Mouse (Mus musculus): ENCODE results near the gene Smagp. TPM values are rescaled to one million over a fixed set of nuclear protein-coding genes. Genes with fewer than 3 reads are reported as not detected.

The Smagp gene
- polyA plus RNA-seq, 1 experiment from 2014 or later, result 3.7 TPM

GRCm38 (mm10) chr15:100655201-100655600 lies 18.5 kb upstream of the Smagp start:
- ATAC-seq (replicated peaks; ENCODE audit: low FRiP score), result no peak

GRCm38 (mm10) chr15:100654271-100654670 lies 17.5 kb upstream of the Smagp start:
- WGBS, result 83% methylated on average over 1 of the region's 1 CpGs
- Histone ChIP-seq H3K27me3 (ENCODE audit: control insufficient read depth, insufficient read depth, low read length) (no peaks in the 10 kb centered on the region), H3K4me3 (ENCODE audit: low read depth, low read length) (no peak overlapping the region), H3K4me1 (replicated peaks; ENCODE audit: control insufficient read depth, insufficient read depth, low read length) (no peaks in the 10 kb centered on the region), H3K27ac (ENCODE audit: low read depth, low read length) (no peak overlapping the region), H3K9me3 (ENCODE audit: control insufficient read depth, low read length) (no peaks in the 10 kb centered on the region), H3K9ac (ENCODE audit: low read length) (no peak overlapping the region), H3K36me3 (ENCODE audit: control insufficient read depth, insufficient read depth, low read length) (no peaks in the 10 kb centered on the region), H3K4me2 (ENCODE audit: low read depth, low read length, severe bottlenecking) (no peak overlapping the region)
- ATAC-seq (replicated peaks; ENCODE audit: low FRiP score), result no peak
- no peak for DNase-seq (ENCODE audit: low spot score)

More at GRCm38 (mm10) chr15:100655201-100655600, 18.5 kb upstream of the Smagp start:
- H3K4me3 ChIP-seq (ENCODE audit: low read depth, low read length), result no peak overlapping the region
- H3K27me3 ChIP-seq (ENCODE audit: control insufficient read depth, insufficient read depth, low read length), result no peaks in the 10 kb centered on the region
- 83% methylated on average over 5 of the region's 5 CpGs for WGBS
- H3K27ac ChIP-seq (ENCODE audit: low read depth, low read length), result no peak overlapping the region
- no peak overlapping the region for H3K9ac ChIP-seq (ENCODE audit: low read length)
- no peak overlapping the region for H3K4me2 ChIP-seq (ENCODE audit: low read depth, low read length, severe bottlenecking)
- H3K4me1 ChIP-seq (replicated peaks; ENCODE audit: control insufficient read depth, insufficient read depth, low read length), result no peaks in the 10 kb centered on the region
- no peaks in the 10 kb centered on the region for H3K9me3 ChIP-seq (ENCODE audit: control insufficient read depth, low read length)
- DNase-seq (ENCODE audit: low spot score), result no peak
- H3K36me3 ChIP-seq (ENCODE audit: control insufficient read depth, insufficient read depth, low read length), result no peaks in the 10 kb centered on the region

- DNase-seq (ENCODE audit: low spot score), result no peak
- no peak overlapping the region for H3K4me3 ChIP-seq (ENCODE audit: low read depth, low read length)
- WGBS, result 91% methylated on average over 9 of the region's 9 CpGs
- no peaks in the 10 kb centered on the region for H3K27me3 ChIP-seq (ENCODE audit: control insufficient read depth, insufficient read depth, low read length)
- H3K4me1 ChIP-seq (replicated peaks; ENCODE audit: control insufficient read depth, insufficient read depth, low read length), result no peaks in the 10 kb centered on the region
- H3K36me3 ChIP-seq (ENCODE audit: control insufficient read depth, insufficient read depth, low read length), result no peaks in the 10 kb centered on the region
- H3K9me3 ChIP-seq (ENCODE audit: control insufficient read depth, low read length), result no peaks in the 10 kb centered on the region
- ATAC-seq (replicated peaks; ENCODE audit: low FRiP score), result no peak
- no peak overlapping the region for H3K4me2 ChIP-seq (ENCODE audit: low read depth, low read length, severe bottlenecking)
- no peak overlapping the region for H3K27ac ChIP-seq (ENCODE audit: low read depth, low read length)
- no peak overlapping the region for H3K9ac ChIP-seq (ENCODE audit: low read length)
Measured at GRCm38 (mm10) chr15:100651610-100652009, 14.9 kb upstream of the Smagp start.

- no peak for ATAC-seq (replicated peaks; ENCODE audit: low FRiP score)
- WGBS, result 84% methylated on average over 10 of the region's 10 CpGs
- no peak overlapping the region for H3K27ac ChIP-seq (ENCODE audit: low read depth, low read length)
- no peaks in the 10 kb centered on the region for H3K36me3 ChIP-seq (ENCODE audit: control insufficient read depth, insufficient read depth, low read length)
- no peak for DNase-seq (ENCODE audit: low spot score)
- H3K4me3 ChIP-seq (ENCODE audit: low read depth, low read length), result no peak overlapping the region
- H3K4me2 ChIP-seq (ENCODE audit: low read depth, low read length, severe bottlenecking), result no peak overlapping the region
- no peaks in the 10 kb centered on the region for H3K9me3 ChIP-seq (ENCODE audit: control insufficient read depth, low read length)
- no peaks in the 10 kb centered on the region for H3K4me1 ChIP-seq (replicated peaks; ENCODE audit: control insufficient read depth, insufficient read depth, low read length)
- H3K27me3 ChIP-seq (ENCODE audit: control insufficient read depth, insufficient read depth, low read length), result no peaks in the 10 kb centered on the region
- H3K9ac ChIP-seq (ENCODE audit: low read length), result no peak overlapping the region
Measured at GRCm38 (mm10) chr15:100650111-100650510, 13.4 kb upstream of the Smagp start.

GRCm38 (mm10) chr15:100646161-100646560 lies 9.4 kb upstream of the Smagp start:
- ATAC-seq (replicated peaks; ENCODE audit: low FRiP score), result no peak

GRCm38 (mm10) chr15:100642451-100642850 lies 5.7 kb upstream of the Smagp start:
- H3K4me2 ChIP-seq (ENCODE audit: low read depth, low read length, severe bottlenecking), result no peak overlapping the region
- H3K9me3 ChIP-seq (ENCODE audit: control insufficient read depth, low read length), result no peaks in the 10 kb centered on the region
- H3K4me3 ChIP-seq (ENCODE audit: low read depth, low read length), result no peak overlapping the region
- DNase-seq (ENCODE audit: low spot score) (no peak), ATAC-seq (replicated peaks; ENCODE audit: low FRiP score) (no peak)
- H3K27me3 ChIP-seq (ENCODE audit: control insufficient read depth, insufficient read depth, low read length), result peaks cover 11% of the 10 kb centered on the region
- H3K9ac ChIP-seq (ENCODE audit: low read length), result no peak overlapping the region
- WGBS, result 92% methylated on average over 7 of the region's 7 CpGs
- no peak overlapping the region for H3K27ac ChIP-seq (ENCODE audit: low read depth, low read length)
- no peaks in the 10 kb centered on the region for H3K36me3 ChIP-seq (ENCODE audit: control insufficient read depth, insufficient read depth, low read length)
- H3K4me1 ChIP-seq (replicated peaks; ENCODE audit: control insufficient read depth, insufficient read depth, low read length), result no peaks in the 10 kb centered on the region

More at GRCm38 (mm10) chr15:100646161-100646560, 9.4 kb upstream of the Smagp start:
- Histone ChIP-seq H3K9ac (ENCODE audit: low read length) (no peak overlapping the region), H3K27me3 (ENCODE audit: control insufficient read depth, insufficient read depth, low read length) (no peaks in the 10 kb centered on the region), H3K4me1 (replicated peaks; ENCODE audit: control insufficient read depth, insufficient read depth, low read length) (no peaks in the 10 kb centered on the region), H3K4me3 (ENCODE audit: low read depth, low read length) (no peak overlapping the region), H3K27ac (ENCODE audit: low read depth, low read length) (no peak overlapping the region), H3K4me2 (ENCODE audit: low read depth, low read length, severe bottlenecking) (no peak overlapping the region), H3K9me3 (ENCODE audit: control insufficient read depth, low read length) (no peaks in the 10 kb centered on the region), H3K36me3 (ENCODE audit: control insufficient read depth, insufficient read depth, low read length) (no peaks in the 10 kb centered on the region)
- DNase-seq (ENCODE audit: low spot score), result no peak
- WGBS, result 80% methylated on average over 6 of the region's 6 CpGs

- Histone ChIP-seq H3K4me3 (ENCODE audit: low read depth, low read length) (no peak overlapping the region), H3K27me3 (ENCODE audit: control insufficient read depth, insufficient read depth, low read length) (peaks cover 23% of the 10 kb centered on the region), H3K9ac (ENCODE audit: low read length) (no peak overlapping the region), H3K36me3 (ENCODE audit: control insufficient read depth, insufficient read depth, low read length) (no peaks in the 10 kb centered on the region), H3K9me3 (ENCODE audit: control insufficient read depth, low read length) (no peaks in the 10 kb centered on the region), H3K4me1 (replicated peaks; ENCODE audit: control insufficient read depth, insufficient read depth, low read length) (peaks cover 8% of the 10 kb centered on the region; the same call in 1 of the 2 replicates), H3K4me2 (ENCODE audit: low read depth, low read length, severe bottlenecking) (no peak overlapping the region), H3K27ac (ENCODE audit: low read depth, low read length) (no peak overlapping the region)
- WGBS, result 77% methylated on average over 11 of the region's 16 CpGs
- DNase-seq (ENCODE audit: low spot score) (no peak), ATAC-seq (replicated peaks; ENCODE audit: low FRiP score) (no peak)
Measured at GRCm38 (mm10) chr15:100641226-100641810, 4.6 kb upstream of the Smagp start.

- H3K27me3 ChIP-seq (ENCODE audit: control insufficient read depth, insufficient read depth, low read length), result peaks cover 34% of the 10 kb centered on the region
- no peak overlapping the region for H3K4me3 ChIP-seq (ENCODE audit: low read depth, low read length)
- 81% methylated on average over 16 of the region's 16 CpGs for WGBS
- H3K4me2 ChIP-seq (ENCODE audit: low read depth, low read length, severe bottlenecking), result no peak overlapping the region
- no peaks in the 10 kb centered on the region for H3K36me3 ChIP-seq (ENCODE audit: control insufficient read depth, insufficient read depth, low read length)
- DNase-seq (ENCODE audit: low spot score), result no peak
- no peaks in the 10 kb centered on the region for H3K9me3 ChIP-seq (ENCODE audit: control insufficient read depth, low read length)
- no peak for ATAC-seq (replicated peaks; ENCODE audit: low FRiP score)
- no peak overlapping the region for H3K9ac ChIP-seq (ENCODE audit: low read length)
- H3K4me1 ChIP-seq (replicated peaks; ENCODE audit: control insufficient read depth, insufficient read depth, low read length), result peaks cover 10% of the 10 kb centered on the region; the same call in 1 of the 2 replicates
- no peak overlapping the region for H3K27ac ChIP-seq (ENCODE audit: low read depth, low read length)
Measured at GRCm38 (mm10) chr15:100639972-100640750, 3.4 kb upstream of the Smagp start.
